Mouse (Mus musculus) lung, embryonic 14.5 days (tissue): ENCODE measurements around the gene Sec62. TPM values are rescaled to one million over a fixed set of nuclear protein-coding genes. Genes with fewer than 3 reads are reported as not detected.
A peak's percentile ranks its signal among the peaks of the same experiment; 100 is the strongest.

Experiments
- ATAC-seq: fragments of 200-750 bp; cut with Nextera tagmentation; 2 replicates; pipeline ENCODE4 v1.8.0; 2017; ENCODE audit warnings: mild to moderate bottlenecking, moderate TSS enrichment, moderate library complexity; ENCODE audit not compliant: insufficient read depth
- DNase-seq: peaks from one replicate; pipeline ENCODE4 v3.0.0-alpha.2; 2015
- H3K27ac ChIP-seq: fragments of 300-500 bp; sonication (generic); 2 replicates; pipeline ENCODE4 v1.5.1; 2014; ENCODE audit warnings: low read depth, mild to moderate bottlenecking, moderate library complexity
- H3K27me3 ChIP-seq: fragments of 300-500 bp; sonication (generic); 2 replicates; pipeline ENCODE4 v1.6.1; 2014; ENCODE audit warnings: low read length, control low read depth; ENCODE audit not compliant: insufficient read depth
- H3K36me3 ChIP-seq: fragments of 300-500 bp; sonication (generic); 2 replicates; pipeline ENCODE4 v1.6.1; 2014; ENCODE audit warnings: control low read depth; ENCODE audit not compliant: insufficient read depth
- H3K4me1 ChIP-seq: fragments of 300-500 bp; sonication (generic); 2 replicates; pipeline ENCODE4 v1.6.1; 2014; ENCODE audit warnings: antibody characterized with exemption, control low read depth; ENCODE audit not compliant: insufficient read depth
- H3K4me2 ChIP-seq: fragments of 300-500 bp; sonication (generic); 2 replicates; pipeline ENCODE4 v1.6.1; 2014; ENCODE audit warnings: mild to moderate bottlenecking
- H3K4me3 ChIP-seq: fragments of 300-500 bp; sonication (generic); 2 replicates; pipeline ENCODE4 v1.5.1; 2014; ENCODE audit warnings: low read depth, low read length
- H3K9ac ChIP-seq: fragments of 300-500 bp; sonication (generic); 2 replicates; pipeline ENCODE4 v1.6.1; 2014
- H3K9me3 ChIP-seq: fragments of 300-500 bp; sonication (generic); 2 replicates; pipeline ENCODE4 v1.6.1; 2016; ENCODE audit warnings: low read depth, low read length, control low read depth
- CTCF ChIP-seq: IDR thresholded peaks from 2 replicates; pipeline ENCODE4 v1.5.1; 2016; ENCODE audit warnings: antibody characterized with exemption, low read depth
- WGBS: fragments of 180-500 bp; shearing (Covaris S2); extraction: QIAGEN DNeasy Blood & Tissue Kit; methylation state at CpG from one replicate; pipeline ENCODE4 v1.1.7; 2014; 5-methylcytosine and 5-hydroxymethylcytosine counted together
- polyA plus RNA-seq: library from polyadenylated mRNA; unstranded; fragments of >200 nt; fragmentation: Nextera tagmentation; extraction: Ambion mirVana; gene quantifications from 2 replicates; pipeline ENCODE4 v1.2.1, GENCODE M21; 2014

The Sec62 gene
- polyA plus RNA-seq, 1 experiment from 2014 or later = 76.4 TPM

DNA sequence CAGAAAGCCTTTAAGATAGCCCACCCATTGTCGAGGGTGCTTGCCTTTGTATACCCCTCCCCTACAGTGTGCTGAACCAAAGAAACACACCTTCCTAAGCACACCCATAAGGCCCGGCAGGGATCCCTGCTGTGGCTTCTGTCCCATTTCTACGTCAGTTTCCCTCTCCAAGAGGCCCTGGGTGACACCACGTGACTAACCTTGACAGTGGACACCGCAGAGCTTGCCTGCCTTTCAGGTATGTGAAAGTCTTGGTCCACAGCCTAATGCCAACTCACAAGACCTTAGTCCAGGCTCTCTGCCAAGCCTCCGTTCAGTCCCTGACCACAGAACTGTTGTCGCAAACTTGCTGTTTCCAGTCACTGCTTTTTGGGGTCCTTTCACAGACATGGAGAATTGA, 26.5 kb upstream of the Sec62 start:
- 45% methylated on average over 7 of the region's 7 CpGs for WGBS
- DNase-seq (peak; percentile 20), ATAC-seq (peak; percentile 71; the same call in 1 of the 2 replicates)
- no peak for TF ChIP-seq CTCF
- no peak overlapping the region for H3K4me3 ChIP-seq
- H3K4me1 ChIP-seq = no peaks in the 10 kb centered on the region
- no peaks in the 10 kb centered on the region for H3K9me3 ChIP-seq
- no peaks in the 10 kb centered on the region for H3K27me3 ChIP-seq
- no peaks in the 10 kb centered on the region for H3K36me3 ChIP-seq
- H3K9ac ChIP-seq = no peak overlapping the region
- H3K4me2 ChIP-seq = no peak overlapping the region
- no peak overlapping the region for H3K27ac ChIP-seq

DNA sequence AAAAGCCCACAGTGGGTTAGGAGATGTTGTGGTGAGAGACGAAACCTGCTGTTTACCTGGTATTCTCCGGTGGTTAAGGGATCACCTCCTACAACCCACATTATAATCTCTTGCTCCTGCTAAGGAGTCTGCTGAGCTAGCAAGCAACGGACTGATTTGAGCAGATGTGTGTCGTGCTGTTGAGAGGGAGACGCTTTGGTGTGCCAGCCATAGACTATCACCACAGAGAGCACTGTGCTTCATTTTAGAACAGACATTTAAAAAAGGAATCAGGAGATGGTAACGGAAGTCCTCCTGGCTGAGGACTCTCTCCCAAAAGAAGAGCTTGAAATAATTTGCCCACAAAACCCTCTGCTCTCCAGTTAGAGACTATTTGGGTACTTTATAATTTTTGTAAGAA, 25.4 kb upstream of the Sec62 start:
- 90% methylated on average over 6 of the region's 6 CpGs for WGBS
- no peaks in the 10 kb centered on the region for H3K9me3 ChIP-seq

GRCm38 (mm10) chr3:30769755-30770515, 22.7 kb upstream of the Sec62 start:
- no peak overlapping the region for H3K9ac ChIP-seq
- no peak for ATAC-seq
- no peak for DNase-seq

More for the DNA sequence above, 25.4 kb upstream of the Sec62 start:
- H3K4me2 ChIP-seq = no peak overlapping the region
- H3K4me3 ChIP-seq = no peak overlapping the region
- no peak for DNase-seq
- TF ChIP-seq CTCF = no peak
- no peak for ATAC-seq
- H3K27ac ChIP-seq = no peak overlapping the region
- H3K27me3 ChIP-seq = no peaks in the 10 kb centered on the region
- no peaks in the 10 kb centered on the region for H3K4me1 ChIP-seq
- no peaks in the 10 kb centered on the region for H3K36me3 ChIP-seq
- no peak overlapping the region for H3K9ac ChIP-seq

GRCm38 (mm10) chr3:30771560-30771959, 21.1 kb upstream of the Sec62 start:
- WGBS = 77% methylated on average over 1 of the region's 1 CpGs
- Histone ChIP-seq H3K9me3 (no peaks in the 10 kb centered on the region), H3K4me1 (no peaks in the 10 kb centered on the region), H3K4me3 (no peak overlapping the region), H3K36me3 (no peaks in the 10 kb centered on the region), H3K9ac (no peak overlapping the region), H3K27me3 (no peaks in the 10 kb centered on the region), H3K27ac (no peak overlapping the region), H3K4me2 (no peak overlapping the region)
- TF ChIP-seq CTCF = no peak
- DNase-seq (no peak), ATAC-seq (no peak)

More at GRCm38 (mm10) chr3:30769755-30770515, 22.7 kb upstream of the Sec62 start:
- Histone ChIP-seq H3K9me3 (no peaks in the 10 kb centered on the region), H3K36me3 (no peaks in the 10 kb centered on the region), H3K27ac (no peak overlapping the region), H3K27me3 (no peaks in the 10 kb centered on the region), H3K4me3 (no peak overlapping the region), H3K4me1 (no peaks in the 10 kb centered on the region), H3K4me2 (no peak overlapping the region)
- TF ChIP-seq CTCF = no peak
- WGBS = 43% methylated on average over 10 of the region's 10 CpGs

- Histone ChIP-seq H3K4me2 (no peak overlapping the region), H3K9me3 (no peaks in the 10 kb centered on the region), H3K4me1 (no peaks in the 10 kb centered on the region), H3K36me3 (no peaks in the 10 kb centered on the region), H3K27ac (no peak overlapping the region), H3K27me3 (no peaks in the 10 kb centered on the region), H3K9ac (no peak overlapping the region), H3K4me3 (no peak overlapping the region)
- TF ChIP-seq CTCF = no peak
- ATAC-seq = no peak
- whole genome bisulfite sequencing = 42% methylated on average over 4 of the region's 4 CpGs
- DNase-seq = no peak
Measured at GRCm38 (mm10) chr3:30772631-30773030, 20.0 kb upstream of the Sec62 start.

GRCm38 (mm10) chr3:30774677-30775076, 18.0 kb upstream of the Sec62 start:
- no peak for TF ChIP-seq CTCF
- Histone ChIP-seq H3K4me3 (no peak overlapping the region), H3K36me3 (no peaks in the 10 kb centered on the region), H3K9ac (no peak overlapping the region), H3K4me2 (no peak overlapping the region), H3K27ac (no peak overlapping the region), H3K9me3 (no peaks in the 10 kb centered on the region), H3K27me3 (no peaks in the 10 kb centered on the region), H3K4me1 (no peaks in the 10 kb centered on the region)
- no peak for DNase-seq
- ATAC-seq = no peak
- WGBS = 88% methylated on average over 5 of the region's 5 CpGs

DNA sequence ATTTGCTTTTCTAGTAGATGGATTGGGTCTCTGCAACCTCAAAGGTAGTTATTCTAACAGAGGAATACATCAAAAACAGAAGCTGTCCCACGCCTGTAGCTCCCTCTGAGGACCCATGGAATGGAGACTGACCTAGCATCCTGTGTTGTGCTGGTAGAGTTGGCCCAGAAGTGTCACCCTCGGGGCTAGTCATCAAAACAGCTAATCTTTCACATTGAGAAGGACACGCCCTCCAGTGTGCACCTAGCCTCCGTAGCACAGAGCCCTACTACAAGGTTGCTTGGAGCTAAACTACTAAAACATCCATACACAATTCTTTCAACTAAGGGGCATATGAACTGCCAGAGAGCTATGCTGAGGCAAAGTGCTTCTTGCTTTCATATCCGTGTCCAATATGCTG, 14.7 kb upstream of the Sec62 start:
- H3K9me3 ChIP-seq = no peaks in the 10 kb centered on the region
- WGBS = 62% methylated on average over 5 of the region's 5 CpGs
- DNase-seq (no peak), ATAC-seq (no peak)
- H3K4me2 ChIP-seq = no peak overlapping the region
- TF ChIP-seq CTCF = no peak
- H3K9ac ChIP-seq = no peak overlapping the region
- H3K27ac ChIP-seq = no peak overlapping the region
- H3K36me3 ChIP-seq = no peaks in the 10 kb centered on the region
- no peaks in the 10 kb centered on the region for H3K4me1 ChIP-seq
- H3K4me3 ChIP-seq = no peak overlapping the region
- H3K27me3 ChIP-seq = no peaks in the 10 kb centered on the region
